Comparison of ENCODE assay signal across 9 mouse cellular contexts in genomic region chr4:149723855-149724731, GRCm38 (mm10). TPM values are rescaled to one million over a fixed set of nuclear protein-coding genes. Genes with fewer than 3 reads are reported as not detected.
DNase-seq lines count a peak whose midpoint lies in the region; ATAC-seq and TF ChIP-seq lines count a peak whose summit lies in the region.
"Had no signal": no experiment of that assay in that cellular context is flagged by ENCODE, and none has a peak within 500 bp of the region (broad histone marks: within the 10 kb centered on the region; RNA-seq: fewer than 3 reads in every experiment).

No protein-coding gene starts in this region.

- peak overlapping the region; percentile 10; the same call in 1 of the 2 replicates for H3K27ac ChIP-seq in forebrain, embryonic 12.5 days
- H3K27ac ChIP-seq in forebrain, embryonic 11.5 days (ENCODE audit: low read depth, low read length), result no peak overlapping the region
- no peak overlapping the region for H3K27ac ChIP-seq in heart, embryonic 12.5 days (ENCODE audit: poor library complexity, severe bottlenecking)
- H3K27ac ChIP-seq in midbrain, embryonic 13.5 days, result peak overlapping the region; percentile 25; the same call in 1 of the 2 replicates

- H3K36me3 ChIP-seq in forebrain, embryonic 12.5 days (replicated peaks), result peaks cover 94% of the 10 kb centered on the region
- H3K36me3 ChIP-seq in forebrain, embryonic 11.5 days (ENCODE audit: control insufficient read depth, insufficient read depth, low read length), result peaks cover 13% of the 10 kb centered on the region
- peaks cover 82% of the 10 kb centered on the region for H3K36me3 ChIP-seq in heart, embryonic 12.5 days
- H3K36me3 ChIP-seq in midbrain, embryonic 13.5 days, result peaks cover 79% of the 10 kb centered on the region

- H3K4me2 ChIP-seq in forebrain, embryonic 12.5 days, result no peak overlapping the region
- no peak overlapping the region for H3K4me2 ChIP-seq in forebrain, embryonic 11.5 days (ENCODE audit: low read depth, low read length, severe bottlenecking)
- H3K4me2 ChIP-seq in heart, embryonic 12.5 days, result no peak overlapping the region
- H3K4me2 ChIP-seq in midbrain, embryonic 13.5 days (replicated peaks), result no peak overlapping the region

- 0 out of 2 replicates have a peak, but pooled peaks have one; percentile 31 for ATAC-seq in forebrain, embryonic 12.5 days (ENCODE audit: low FRiP score)
- ATAC-seq in forebrain, embryonic 11.5 days (replicated peaks; ENCODE audit: low FRiP score), result no peak; the same call in 1 of the 2 replicates
- ATAC-seq in heart, embryonic 12.5 days (ENCODE audit: insufficient number of reproducible peaks, low FRiP score), result peak; percentile 53; the same call in 1 of the 2 replicates
- ATAC-seq in midbrain, embryonic 13.5 days, result peak; percentile 65
- ATAC-seq in megakaryocyte-erythroid progenitor cell, adult 5-6 weeks (replicated peaks; ENCODE audit: low FRiP score, low TSS enrichment, poor library complexity, severe bottlenecking), result no peak

- WGBS in forebrain, embryonic 12.5 days, result 79% methylated on average over 17 of the region's 17 CpGs
- WGBS in forebrain, embryonic 11.5 days, result 71% methylated on average over 17 of the region's 17 CpGs
- 75% methylated on average over 17 of the region's 17 CpGs for WGBS in heart, embryonic 12.5 days
- 57% methylated on average over 17 of the region's 17 CpGs for WGBS in midbrain, embryonic 13.5 days

- TF ChIP-seq CTCF in brain, embryonic 14.5 days (IDR thresholded peaks at IDR 0.05; ENCODE audit: borderline replicate concordance, extremely low read depth, insufficient read depth, insufficient read length), result peak; percentile 58

- H3K9ac ChIP-seq in forebrain, embryonic 12.5 days, result no peak overlapping the region
- no peak overlapping the region for H3K9ac ChIP-seq in forebrain, embryonic 11.5 days (ENCODE audit: low read length)
- no peak overlapping the region for H3K9ac ChIP-seq in heart, embryonic 12.5 days
- no peak overlapping the region for H3K9ac ChIP-seq in midbrain, embryonic 13.5 days (replicated peaks)

- H3K4me1 ChIP-seq in forebrain, embryonic 12.5 days, result peaks cover 26% of the 10 kb centered on the region
- no peaks in the 10 kb centered on the region for H3K4me1 ChIP-seq in forebrain, embryonic 11.5 days (replicated peaks; ENCODE audit: control insufficient read depth, insufficient read depth, low read length)
- H3K4me1 ChIP-seq in heart, embryonic 12.5 days (replicated peaks), result peaks cover 12% of the 10 kb centered on the region; the same call in 1 of the 2 replicates
- H3K4me1 ChIP-seq in midbrain, embryonic 13.5 days (replicated peaks), result peaks cover 27% of the 10 kb centered on the region

- H3K9me3 ChIP-seq in forebrain, embryonic 12.5 days, result no peaks in the 10 kb centered on the region
- H3K9me3 ChIP-seq in forebrain, embryonic 11.5 days (ENCODE audit: control insufficient read depth, low read length), result no peaks in the 10 kb centered on the region
- no peaks in the 10 kb centered on the region for H3K9me3 ChIP-seq in heart, embryonic 12.5 days (replicated peaks)
- H3K9me3 ChIP-seq in midbrain, embryonic 13.5 days, result no peaks in the 10 kb centered on the region
- H3K9me3 ChIP-seq: G1E had no signal

- no peak overlapping the region for H3K4me3 ChIP-seq in forebrain, embryonic 12.5 days (replicated peaks)
- H3K4me3 ChIP-seq in forebrain, embryonic 11.5 days (ENCODE audit: low read depth, low read length), result no peak overlapping the region
- H3K4me3 ChIP-seq in heart, embryonic 12.5 days, result no peak overlapping the region
- H3K4me3 ChIP-seq in midbrain, embryonic 13.5 days (replicated peaks), result no peak overlapping the region

- H3K27me3 ChIP-seq in forebrain, embryonic 12.5 days, result no peaks in the 10 kb centered on the region
- H3K27me3 ChIP-seq in forebrain, embryonic 11.5 days (ENCODE audit: control insufficient read depth, insufficient read depth, low read length), result no peaks in the 10 kb centered on the region
- no peaks in the 10 kb centered on the region for H3K27me3 ChIP-seq in heart, embryonic 12.5 days (replicated peaks)
- no peaks in the 10 kb centered on the region for H3K27me3 ChIP-seq in midbrain, embryonic 13.5 days

- DNase-seq in forebrain, embryonic 11.5 days (ENCODE audit: low spot score), result no peak
- DNase-seq in A20 (ENCODE audit: low read depth, low spot score), result peak; percentile 53
- peak; percentile 55 for DNase-seq in brain, embryonic 14.5 days (ENCODE audit: low read depth)
- DNase-seq in kidney, postnatal 10 days, result peak; percentile 80

- TF ChIP-seq POLR2A in brain, embryonic 14.5 days (IDR thresholded peaks at IDR 0.05; ENCODE audit: borderline replicate concordance, extremely low read depth, insufficient read depth, insufficient read length, poor library complexity, severe bottlenecking), result no peak

RNA-seq across cellular contexts. Expression of gene Tmem201, which starts 13.8 kb away (rescaled TPM):
- 39.4 and 41.0 TPM in 2 replicates for polyA plus RNA-seq in forebrain, embryonic 12.5 days (2016; fragmentation: Nextera tagmentation; extraction: Ambion mirVana)
- 25.1 and 26.3 TPM in 2 replicates for polyA plus RNA-seq in forebrain, embryonic 11.5 days (2014; fragmentation: Nextera tagmentation; extraction: Ambion mirVana)
- 67.6 and 74.0 TPM in 2 replicates for polyA plus RNA-seq in brain, embryonic 14.5 days (2012; rRNA removed)
- polyA plus RNA-seq in heart, embryonic 12.5 days (2016; fragmentation: Nextera tagmentation; extraction: Ambion mirVana), result 51.1 and 52.8 TPM in 2 replicates
- 37.7 and 40.6 TPM in 2 replicates for polyA plus RNA-seq in midbrain, embryonic 13.5 days (2015; fragmentation: Nextera tagmentation; extraction: Ambion mirVana)
- total RNA-seq in megakaryocyte-erythroid progenitor cell, adult 5-6 weeks (2014; fragmentation: Nextera tagmentation), result 22.9 and 24.1 TPM in 2 replicates
- total RNA-seq in megakaryocyte-erythroid progenitor cell, adult 5-6 weeks (2017), result 6.4 and 8.1 TPM in 2 replicates

RNA-seq across cellular contexts. Expression of gene Pik3cd, which starts 21.7 kb away (rescaled TPM):
- polyA plus RNA-seq in forebrain, embryonic 12.5 days (2016; fragmentation: Nextera tagmentation; extraction: Ambion mirVana), result 9.4 and 10.4 TPM in 2 replicates
- 6.3 and 7.0 TPM in 2 replicates for polyA plus RNA-seq in forebrain, embryonic 11.5 days (2014; fragmentation: Nextera tagmentation; extraction: Ambion mirVana)
- polyA plus RNA-seq in brain, embryonic 14.5 days (2012; rRNA removed), result 14.5 and 22.4 TPM in 2 replicates
- 3.5 and 3.7 TPM in 2 replicates for polyA plus RNA-seq in heart, embryonic 12.5 days (2016; fragmentation: Nextera tagmentation; extraction: Ambion mirVana)
- 13.2 and 13.7 TPM in 2 replicates for polyA plus RNA-seq in midbrain, embryonic 13.5 days (2015; fragmentation: Nextera tagmentation; extraction: Ambion mirVana)
- total RNA-seq in megakaryocyte-erythroid progenitor cell, adult 5-6 weeks (2014; fragmentation: Nextera tagmentation), result 29.6 and 39.7 TPM in 2 replicates
- 14.1 and 17.9 TPM in 2 replicates for total RNA-seq in megakaryocyte-erythroid progenitor cell, adult 5-6 weeks (2017)

RNA-seq across cellular contexts. Expression of gene Slc25a33, which starts 50.0 kb away (rescaled TPM):
- polyA plus RNA-seq in forebrain, embryonic 12.5 days (2016; fragmentation: Nextera tagmentation; extraction: Ambion mirVana), result 12.1 and 12.6 TPM in 2 replicates
- polyA plus RNA-seq in forebrain, embryonic 11.5 days (2014; fragmentation: Nextera tagmentation; extraction: Ambion mirVana), result 12.0 and 12.2 TPM in 2 replicates
- 15.0 and 16.1 TPM in 2 replicates for polyA plus RNA-seq in brain, embryonic 14.5 days (2012; rRNA removed)
- polyA plus RNA-seq in heart, embryonic 12.5 days (2016; fragmentation: Nextera tagmentation; extraction: Ambion mirVana), result 7.3 and 7.5 TPM in 2 replicates
- polyA plus RNA-seq in midbrain, embryonic 13.5 days (2015; fragmentation: Nextera tagmentation; extraction: Ambion mirVana), result 20.2 and 21.9 TPM in 2 replicates
- 8.1 and 9.5 TPM in 2 replicates for total RNA-seq in megakaryocyte-erythroid progenitor cell, adult 5-6 weeks (2014; fragmentation: Nextera tagmentation)
- 9.3 and 16.3 TPM in 2 replicates for total RNA-seq in megakaryocyte-erythroid progenitor cell, adult 5-6 weeks (2017)

Comparison
In these comparisons a context has a peak if more than half of its experiments do, and no peak if none do; other contexts are left out.
1. ATAC-seq: peak in forebrain, embryonic 12.5 days (single experiment), heart, embryonic 12.5 days (single experiment) and midbrain, embryonic 13.5 days (single experiment); none in forebrain, embryonic 11.5 days (single experiment) and megakaryocyte-erythroid progenitor cell, adult 5-6 weeks (single experiment).
2. H3K27ac ChIP-seq: peak in forebrain, embryonic 12.5 days (single experiment) and midbrain, embryonic 13.5 days (single experiment); none in forebrain, embryonic 11.5 days (single experiment) and heart, embryonic 12.5 days (single experiment).